Mouse (Mus musculus) lung, embryonic 16.5 days (tissue): ENCODE measurements at regions not wholly inside any gene's neighbourhood (a gene's known extent, or its start where the extent isn't known, plus 50 kb on each side); places are given as distances from the start of the nearest gene placed in this dataset.

Source experiments
- ATAC-seq: fragments of 200-750 bp; cut with Nextera tagmentation; 2 replicates; pipeline ENCODE4 v1.8.0; 2017; ENCODE audit warnings: low read depth, mild to moderate bottlenecking, moderate library complexity
- H3K27ac ChIP-seq: fragments of 300-500 bp; sonication (generic); 2 replicates; pipeline ENCODE4 v1.5.1; 2014; ENCODE audit warnings: mild to moderate bottlenecking, control low read depth, low read length
- H3K27me3 ChIP-seq: fragments of 300-500 bp; sonication (generic); 2 replicates; pipeline ENCODE4 v1.6.1; 2014; ENCODE audit warnings: low read depth, low read length, mixed read lengths; ENCODE audit not compliant: control insufficient read depth, insufficient read depth
- H3K36me3 ChIP-seq: fragments of 300-500 bp; sonication (generic); 2 replicates; pipeline ENCODE4 v1.6.1; 2014; ENCODE audit warnings: low read length; ENCODE audit not compliant: control insufficient read depth, insufficient read depth
- H3K4me1 ChIP-seq: fragments of 300-500 bp; sonication (generic); replicated peaks from 2 replicates; pipeline ENCODE4 v1.6.1; 2014; ENCODE audit warnings: low read length, mixed read lengths; ENCODE audit not compliant: control insufficient read depth, insufficient read depth
- H3K4me2 ChIP-seq: fragments of 300-500 bp; sonication (generic); 2 replicates; pipeline ENCODE4 v1.6.1; 2014; ENCODE audit warnings: low read depth, low read length, control low read depth
- H3K4me3 ChIP-seq: fragments of 300-500 bp; sonication (generic); 2 replicates; pipeline ENCODE4 v1.5.1; 2014; ENCODE audit warnings: mild to moderate bottlenecking, low read length, control low read depth
- H3K9ac ChIP-seq: fragments of 300-500 bp; sonication (generic); 2 replicates; pipeline ENCODE4 v1.6.1; 2014; ENCODE audit warnings: low read length, control low read depth
- H3K9me3 ChIP-seq: fragments of 300-500 bp; sonication (generic); 2 replicates; pipeline ENCODE4 v1.6.1; 2016; ENCODE audit warnings: low read length; ENCODE audit not compliant: control insufficient read depth
- WGBS: fragments of 180-500 bp; shearing (Covaris S2); extraction: QIAGEN DNeasy Blood & Tissue Kit; methylation state at CpG from one replicate; pipeline ENCODE4 v1.1.7; 2014; 5-methylcytosine and 5-hydroxymethylcytosine counted together

DNA sequence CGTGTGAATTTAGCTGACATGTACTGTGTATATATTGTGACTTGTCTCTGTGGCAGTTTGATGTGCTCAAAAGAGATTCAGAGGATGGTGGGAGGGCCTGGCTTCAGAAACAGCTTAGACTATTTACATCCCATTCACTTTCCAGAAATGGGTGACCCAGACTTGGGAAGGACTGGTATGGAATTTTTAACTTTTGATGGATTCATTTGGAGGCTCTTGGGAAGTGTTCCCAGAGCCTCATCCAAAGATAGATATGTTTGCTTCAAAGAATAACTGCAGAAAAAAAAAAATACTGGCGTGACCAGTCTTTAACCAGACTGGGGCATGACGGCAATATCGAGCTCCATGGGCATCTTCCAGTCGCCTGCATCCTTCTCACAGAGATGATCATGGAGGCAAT, 84.6 kb upstream of the Ptgfrn start:
- Histone ChIP-seq H3K36me3 (no peaks in the 10 kb centered on the region), H3K27me3 (no peaks in the 10 kb centered on the region), H3K4me1 (no peaks in the 10 kb centered on the region), H3K4me2 (no peak overlapping the region), H3K4me3 (no peak overlapping the region), H3K9ac (no peak overlapping the region), H3K27ac (no peak overlapping the region), H3K9me3 (no peaks in the 10 kb centered on the region)
- ATAC-seq = no peak
- 61% methylated on average over 5 of the region's 5 CpGs for WGBS

DNA sequence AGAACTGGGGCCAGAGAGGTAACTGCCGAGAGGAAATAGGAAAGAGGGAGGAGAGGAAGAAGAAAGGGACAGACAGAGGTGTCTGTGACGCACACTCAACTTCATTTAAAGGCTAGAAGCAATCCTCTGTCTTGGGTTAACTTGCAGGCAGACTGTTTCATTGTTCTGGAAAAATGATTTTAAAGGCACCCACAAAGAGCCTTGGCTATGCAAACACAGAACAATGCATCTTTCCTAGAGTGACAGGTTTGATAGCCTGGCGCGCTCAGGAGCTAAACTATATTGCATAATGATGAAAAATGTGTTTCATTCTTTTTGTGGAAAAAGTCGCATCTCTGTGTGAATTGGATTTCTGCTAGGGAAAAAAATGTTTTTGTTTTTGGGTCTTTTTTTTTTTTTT, 84.2 kb upstream of the Ptgfrn start:
- no peak overlapping the region for H3K27ac ChIP-seq
- no peak overlapping the region for H3K9ac ChIP-seq
- no peaks in the 10 kb centered on the region for H3K4me1 ChIP-seq
- no peak for ATAC-seq
- H3K36me3 ChIP-seq = no peaks in the 10 kb centered on the region
- WGBS = 44% methylated on average over 5 of the region's 5 CpGs
- H3K4me2 ChIP-seq = no peak overlapping the region
- H3K9me3 ChIP-seq = no peaks in the 10 kb centered on the region
- no peaks in the 10 kb centered on the region for H3K27me3 ChIP-seq
- no peak overlapping the region for H3K4me3 ChIP-seq

DNA sequence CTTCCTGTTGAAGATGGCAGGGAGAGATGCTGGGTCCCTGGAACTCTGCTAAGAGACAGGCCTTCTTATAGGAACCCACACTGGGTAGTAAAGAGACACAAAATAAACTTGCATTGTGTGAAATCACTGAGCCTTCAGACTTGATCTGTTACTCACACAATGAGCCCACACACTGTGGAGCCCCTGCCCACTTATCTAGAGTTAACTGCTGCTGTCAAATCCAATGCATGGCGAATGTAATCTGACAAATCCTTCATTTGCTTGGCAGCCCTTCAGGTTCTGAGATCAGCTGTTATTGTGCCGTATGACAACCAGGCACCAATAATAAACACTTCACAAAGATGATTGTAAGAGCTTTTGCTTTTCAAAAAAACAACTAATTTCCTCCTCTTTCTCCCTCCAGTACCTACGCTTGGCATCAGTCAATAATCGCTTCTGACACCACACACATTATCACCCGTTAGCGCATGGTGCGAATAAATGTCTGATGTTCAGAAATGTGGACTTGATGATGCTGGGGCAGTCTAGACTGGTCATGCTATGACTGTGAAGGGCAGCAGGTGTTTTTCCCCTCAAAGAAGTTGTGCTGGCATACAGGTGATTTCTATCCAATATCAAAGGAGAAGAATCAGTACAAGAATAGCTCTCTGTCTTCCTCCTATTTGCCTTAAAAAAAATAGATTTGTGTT, 81.4 kb upstream of the Ptgfrn start:
- Histone ChIP-seq H3K4me2 (no peak overlapping the region), H3K36me3 (no peaks in the 10 kb centered on the region), H3K4me1 (no peaks in the 10 kb centered on the region), H3K4me3 (no peak overlapping the region), H3K27me3 (no peaks in the 10 kb centered on the region), H3K9ac (no peak overlapping the region), H3K27ac (no peak overlapping the region), H3K9me3 (no peaks in the 10 kb centered on the region)
- 74% methylated on average over 7 of the region's 7 CpGs for WGBS
- ATAC-seq = no peak

DNA sequence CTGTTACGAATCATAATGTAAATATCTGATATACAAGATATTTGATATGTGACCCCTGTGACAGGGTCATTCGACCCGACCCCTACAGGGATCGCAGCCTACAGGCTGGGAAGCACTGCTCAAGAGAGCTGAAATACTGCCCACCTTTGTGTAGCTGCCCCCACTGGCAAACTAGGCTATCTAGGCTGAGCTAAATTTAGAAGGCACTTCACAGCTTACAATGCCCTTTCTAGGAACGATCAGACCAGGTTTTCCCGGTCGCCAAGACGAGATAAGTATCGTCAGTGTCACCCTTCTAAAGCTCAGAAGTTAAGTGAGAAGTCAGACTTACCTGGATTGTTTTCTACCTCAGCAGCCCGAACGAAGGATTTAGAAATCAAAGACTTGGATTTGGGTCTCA, 71.9 kb upstream of the Ptgfrn start:
- Histone ChIP-seq H3K9me3 (0 out of 2 replicates have a peak, but pooled peaks cover 3% of the 10 kb centered on the region), H3K27me3 (no peaks in the 10 kb centered on the region), H3K4me3 (no peak overlapping the region), H3K36me3 (no peaks in the 10 kb centered on the region), H3K4me2 (no peak overlapping the region), H3K27ac (no peak overlapping the region), H3K4me1 (no peaks in the 10 kb centered on the region), H3K9ac (no peak overlapping the region)
- WGBS = 66% methylated on average over 11 of the region's 11 CpGs
- ATAC-seq = no peak

DNA sequence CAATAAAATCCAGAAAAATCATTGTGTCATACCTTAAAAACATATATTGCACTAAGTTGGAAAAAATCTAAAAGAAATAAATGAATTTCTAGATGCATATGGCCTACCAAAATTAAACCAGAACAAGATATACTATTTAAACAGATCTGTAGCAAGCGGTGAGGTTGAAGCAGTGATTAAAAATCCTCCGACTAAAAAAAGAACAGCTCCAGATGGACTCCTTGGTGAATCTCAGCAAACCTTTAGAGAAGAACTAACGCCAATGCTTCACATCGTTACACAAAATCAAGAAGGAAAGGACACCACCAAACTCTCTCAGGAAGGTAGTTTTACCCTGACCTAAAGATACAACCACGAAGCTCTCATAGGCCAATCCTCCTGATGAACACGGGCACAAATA, 63.9 kb upstream of the Ptgfrn start:
- Histone ChIP-seq H3K27ac (no peak overlapping the region), H3K4me2 (no peak overlapping the region), H3K27me3 (no peaks in the 10 kb centered on the region), H3K4me1 (no peaks in the 10 kb centered on the region), H3K9me3 (0 out of 2 replicates have a peak, but pooled peaks cover 3% of the 10 kb centered on the region), H3K4me3 (no peak overlapping the region), H3K9ac (no peak overlapping the region), H3K36me3 (no peaks in the 10 kb centered on the region)
- 81% methylated on average over 6 of the region's 6 CpGs for WGBS
- ATAC-seq = no peak

DNA sequence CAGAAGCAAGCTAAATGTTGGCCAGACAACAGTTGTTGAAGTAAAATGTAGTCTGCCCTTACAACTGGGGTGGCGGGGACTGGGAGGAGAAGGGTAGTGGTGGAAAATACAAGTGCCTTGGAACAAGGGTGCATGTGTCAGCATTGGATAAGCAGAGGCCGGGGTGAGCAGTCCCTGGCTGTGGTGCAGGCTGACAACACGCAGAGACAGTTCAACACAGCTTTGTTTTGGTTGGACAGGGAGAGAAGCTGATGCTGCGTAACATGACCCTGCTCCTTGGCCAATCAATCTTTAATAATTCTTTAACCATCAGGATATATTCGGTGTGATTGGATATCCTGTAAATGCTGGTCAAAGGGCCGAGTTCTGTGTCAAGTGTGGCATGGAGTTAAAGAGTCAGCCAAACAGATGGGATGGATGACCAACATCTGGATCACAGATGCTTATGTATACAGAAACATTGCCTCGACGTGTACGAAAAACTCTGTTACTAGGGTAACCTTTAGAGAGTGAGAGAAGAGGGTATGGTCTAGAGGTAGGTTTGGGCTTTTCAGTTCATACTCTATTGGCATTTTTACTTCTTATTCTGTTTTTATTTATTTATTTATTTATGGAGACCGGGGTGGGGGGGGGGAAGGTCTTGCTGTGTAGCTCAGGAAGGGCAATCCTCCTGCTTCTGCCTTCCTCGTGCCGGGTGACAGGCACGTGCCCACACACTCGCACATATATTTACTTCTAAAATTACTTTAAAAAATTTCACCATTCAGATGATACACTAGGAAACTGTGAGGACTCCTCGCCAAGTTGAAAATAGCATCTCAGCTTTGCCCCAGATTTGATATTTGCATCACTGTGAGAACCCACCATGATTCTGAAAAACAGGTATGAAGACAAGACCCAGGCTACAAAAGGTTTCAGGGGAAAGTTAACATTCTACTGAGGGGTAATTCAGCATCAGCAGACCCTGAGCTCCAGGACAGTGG, 60.2 kb upstream of the Ptgfrn start:
- Histone ChIP-seq H3K4me3 (no peak overlapping the region), H3K27ac (no peak overlapping the region), H3K27me3 (no peaks in the 10 kb centered on the region), H3K4me1 (peaks cover 4% of the 10 kb centered on the region; the same call in 1 of the 2 replicates), H3K36me3 (no peaks in the 10 kb centered on the region), H3K4me2 (no peak overlapping the region), H3K9ac (no peak overlapping the region), H3K9me3 (no peaks in the 10 kb centered on the region)
- 64% methylated on average over 15 of the region's 15 CpGs for WGBS
- ATAC-seq = 0 out of 2 replicates have a peak, but pooled peaks have one; percentile 38

DNA sequence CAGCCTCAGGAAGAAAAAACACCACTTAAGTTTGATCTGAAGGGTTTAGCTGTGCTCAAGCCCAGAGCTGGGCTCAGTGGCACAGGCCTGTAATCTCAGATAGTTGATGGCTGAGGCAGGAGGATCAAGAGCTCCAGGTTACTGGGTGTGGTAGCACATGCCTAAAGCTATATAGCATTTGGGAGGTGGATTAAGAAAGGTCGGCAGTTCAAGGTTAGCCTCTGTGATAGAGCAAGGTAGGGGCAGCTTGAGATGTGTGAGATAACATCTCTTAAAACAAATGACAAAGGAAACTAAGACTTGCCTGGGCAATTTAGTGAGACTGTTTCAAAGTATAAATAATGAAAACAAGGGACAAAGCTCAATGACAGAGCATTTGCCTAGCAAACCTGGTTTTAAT, 56.9 kb upstream of the Ptgfrn start:
- no peaks in the 10 kb centered on the region for H3K36me3 ChIP-seq
- ATAC-seq = no peak
- H3K4me1 ChIP-seq = peaks cover 11% of the 10 kb centered on the region
- no peak overlapping the region for H3K27ac ChIP-seq
- 77% methylated on average over 1 of the region's 1 CpGs for WGBS
- no peak overlapping the region for H3K4me2 ChIP-seq
- H3K27me3 ChIP-seq = no peaks in the 10 kb centered on the region
- H3K9me3 ChIP-seq = no peaks in the 10 kb centered on the region
- no peak overlapping the region for H3K9ac ChIP-seq
- no peak overlapping the region for H3K4me3 ChIP-seq

DNA sequence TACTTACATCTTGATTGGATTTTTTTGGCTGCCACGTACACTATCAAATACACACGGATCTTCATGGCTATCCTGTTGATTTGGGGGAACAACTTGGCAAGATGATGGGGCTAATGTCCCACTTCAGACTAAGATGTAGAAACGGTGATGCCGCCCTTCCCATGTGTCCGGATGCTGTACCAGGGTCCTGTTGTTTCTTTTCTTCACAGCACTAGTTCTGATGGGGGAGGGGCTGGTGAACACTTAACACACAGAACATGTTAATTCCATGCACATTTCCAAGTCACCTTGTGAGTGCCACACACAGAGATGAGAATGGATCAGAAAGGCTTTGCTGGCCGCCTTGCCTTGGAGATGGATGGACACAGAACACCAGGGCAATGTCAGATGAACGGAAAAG, 56.5 kb upstream of the Ptgfrn start:
- Histone ChIP-seq H3K27me3 (no peaks in the 10 kb centered on the region), H3K4me3 (no peak overlapping the region), H3K4me1 (peaks cover 13% of the 10 kb centered on the region), H3K27ac (no peak overlapping the region), H3K4me2 (no peak overlapping the region), H3K36me3 (no peaks in the 10 kb centered on the region), H3K9me3 (no peaks in the 10 kb centered on the region), H3K9ac (no peak overlapping the region)
- WGBS = 91% methylated on average over 7 of the region's 7 CpGs
- no peak for ATAC-seq

DNA sequence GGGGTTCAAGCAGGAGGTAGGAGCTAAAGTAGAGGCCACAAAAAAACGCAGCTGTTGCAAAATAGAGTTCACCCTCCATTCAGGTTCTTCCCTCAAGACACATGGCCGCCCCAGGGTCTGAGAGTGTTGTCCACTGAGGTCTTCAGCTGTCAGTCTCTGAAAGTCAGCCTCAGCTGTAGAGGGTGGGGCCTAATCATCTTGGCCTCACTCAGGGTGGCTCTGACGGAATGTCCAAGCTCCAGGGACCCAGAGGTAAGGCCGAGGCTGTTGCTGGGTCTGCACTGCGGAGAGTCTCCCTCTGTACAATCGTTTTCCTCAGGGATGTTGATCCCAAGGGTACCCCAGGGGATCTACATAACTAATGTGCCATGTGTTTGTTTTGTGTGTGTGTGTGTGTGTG, 55.2 kb upstream of the Ptgfrn start:
- peaks cover 16% of the 10 kb centered on the region for H3K4me1 ChIP-seq
- no peak overlapping the region for H3K4me3 ChIP-seq
- H3K4me2 ChIP-seq = no peak overlapping the region
- no peak overlapping the region for H3K9ac ChIP-seq
- no peaks in the 10 kb centered on the region for H3K9me3 ChIP-seq
- no peaks in the 10 kb centered on the region for H3K27me3 ChIP-seq
- ATAC-seq = no peak
- H3K36me3 ChIP-seq = no peaks in the 10 kb centered on the region
- WGBS = 68% methylated on average over 6 of the region's 6 CpGs
- H3K27ac ChIP-seq = no peak overlapping the region
